Mouse (Mus musculus): ENCODE measurements around the gene Mvp. TPM values are rescaled to one million over a fixed set of nuclear protein-coding genes. Genes with fewer than 3 reads are reported as not detected.

The Mvp gene
- total RNA-seq, 1 experiment from 2014 or later: 111 TPM

Other genes starting within 250 kb of the Mvp start
- gene Gdpd3, start 248.3 kb downstream of the Mvp start, total RNA-seq (2017): 18.3 to 26.4 TPM (median 23.7 TPM) in 3 replicates
- gene Ypel3, start 237.7 kb downstream of the Mvp start, total RNA-seq (2017): 139 to 175 TPM (median 161 TPM) in 3 replicates
- 2.0 to 3.8 TPM (median 2.2 TPM) in 3 replicates for gene Tbx6, start 233.1 kb downstream of the Mvp start, total RNA-seq (2017)
- gene Ppp4c, start 222.1 kb downstream of the Mvp start, total RNA-seq (2017): 235 to 253 TPM (median 240 TPM) in 3 replicates
- 12.6 TPM in 1 of 3 replicates, not detected in the others for gene Fam57b, start 217.0 kb downstream of the Mvp start, total RNA-seq (2017)
- gene 4930451I11Rik, start 183.0 kb downstream of the Mvp start, total RNA-seq (2017): not detected in 3 replicates
- gene Doc2a, start 167.2 kb downstream of the Mvp start, total RNA-seq (2017): not detected in 3 replicates
- 11.0 to 39.0 TPM (median 11.8 TPM) in 3 replicates for gene Hirip3, start 152.6 kb downstream of the Mvp start, total RNA-seq (2017)
- 19.2 to 46.1 TPM (median 34.5 TPM) in 3 replicates for gene Ino80e, start 152.2 kb downstream of the Mvp start, total RNA-seq (2017)
- 37.9 to 49.8 TPM (median 38.3 TPM) in 3 replicates for gene Taok2, start 129.9 kb downstream of the Mvp start, total RNA-seq (2017)
- 37.3 to 57.4 TPM (median 43.2 TPM) in 3 replicates for gene Tmem219, start 91.7 kb downstream of the Mvp start, total RNA-seq (2017)
- gene Kctd13, start 85.7 kb downstream of the Mvp start, total RNA-seq (2017): 7.9 to 31.1 TPM (median 16.9 TPM) in 3 replicates
- gene Asphd1, start 65.0 kb downstream of the Mvp start, total RNA-seq (2017): not detected in 3 replicates
- 0.64 to 3.6 TPM (median 1.3 TPM) in 3 replicates for gene Sez6l2, start 64.1 kb downstream of the Mvp start, total RNA-seq (2017)
- 43.2 to 53.6 TPM (median 43.9 TPM) in 3 replicates for gene Cdipt, start 38.7 kb downstream of the Mvp start, total RNA-seq (2017)
- 2.8 to 9.8 TPM (median 5.5 TPM) in 3 replicates for gene Cdiptos, start 38.5 kb downstream of the Mvp start, total RNA-seq (2017)
- 2.9 to 7.8 TPM (median 5.2 TPM) in 3 replicates for gene Pagr1b, start 1.9 kb upstream of the Mvp start, total RNA-seq (2017)
- 3.8 to 52.6 TPM (median 4.4 TPM) in 3 replicates for gene Pagr1a, start 2.7 kb upstream of the Mvp start, total RNA-seq (2017)
- 6.4 to 36.5 TPM (median 36.3 TPM) in 3 replicates for gene Gm42742, start 6.5 kb upstream of the Mvp start, total RNA-seq (2017)
- not detected in 3 replicates for gene Prrt2, start 6.6 kb upstream of the Mvp start, total RNA-seq (2017)
- gene Maz, start 12.4 kb upstream of the Mvp start, total RNA-seq (2017): 16.7 to 36.3 TPM (median 30.1 TPM) in 3 replicates
- 0.85 to 3.7 TPM (median 0.97 TPM) in 3 replicates for gene Kif22, start 27.9 kb upstream of the Mvp start, total RNA-seq (2017)
- gene Zg16, start 72.7 kb upstream of the Mvp start, total RNA-seq (2017): not detected in 3 replicates
- 34.3 to 52.4 TPM (median 39.3 TPM) in 3 replicates for gene AI467606, start 76.7 kb upstream of the Mvp start, total RNA-seq (2017)
- gene Qprt, start 107.6 kb upstream of the Mvp start, total RNA-seq (2017): 5.1 to 16.1 TPM (median 9.1 TPM) in 3 replicates
- gene Spn, start 123.2 kb upstream of the Mvp start, total RNA-seq (2017): 1,218 to 1,278 TPM (median 1,233 TPM) in 3 replicates
- gene Cd2bp2, start 181.4 kb upstream of the Mvp start, total RNA-seq (2017): 48.7 to 89.2 TPM (median 59.8 TPM) in 3 replicates
- gene Tbc1d10b, start 193.8 kb upstream of the Mvp start, total RNA-seq (2017): 52.5 to 106 TPM (median 85.1 TPM) in 3 replicates
- gene Mylpf, start 194.3 kb upstream of the Mvp start, total RNA-seq (2017): 8.7 to 33.8 TPM (median 15.4 TPM) in 3 replicates
- 3.9 to 9.8 TPM (median 5.7 TPM) in 3 replicates for gene Zfp553, start 218.4 kb upstream of the Mvp start, total RNA-seq (2017)
- 117 to 359 TPM (median 130 TPM) in 3 replicates for gene Sept1, start 218.5 kb upstream of the Mvp start, total RNA-seq (2017)
- gene Zfp771, start 229.7 kb upstream of the Mvp start, total RNA-seq (2017): 0.57 to 3.9 TPM (median 2.9 TPM) in 3 replicates
- 9.6 to 13.3 TPM (median 9.9 TPM) in 3 replicates for gene Dctpp1, start 246.1 kb upstream of the Mvp start, total RNA-seq (2017)

Measured in monocyte, adult 5-6 weeks (primary cell).